Mouse (Mus musculus) ES-Bruce4 (cell line): ENCODE data around the gene Tnrc6c.

Experiments used
- EP300 ChIP-seq: IDR thresholded peaks from 2 replicates; pipeline ENCODE4 v1.6.1; 2011; ENCODE audit warnings: low read depth, low read length; ENCODE audit not compliant: insufficient read depth
- POLR2A ChIP-seq: IDR thresholded peaks from one replicate; pipeline ENCODE4 v1.8.1; 2011; ENCODE audit warnings: low read length; ENCODE audit not compliant: insufficient read depth

DNA sequence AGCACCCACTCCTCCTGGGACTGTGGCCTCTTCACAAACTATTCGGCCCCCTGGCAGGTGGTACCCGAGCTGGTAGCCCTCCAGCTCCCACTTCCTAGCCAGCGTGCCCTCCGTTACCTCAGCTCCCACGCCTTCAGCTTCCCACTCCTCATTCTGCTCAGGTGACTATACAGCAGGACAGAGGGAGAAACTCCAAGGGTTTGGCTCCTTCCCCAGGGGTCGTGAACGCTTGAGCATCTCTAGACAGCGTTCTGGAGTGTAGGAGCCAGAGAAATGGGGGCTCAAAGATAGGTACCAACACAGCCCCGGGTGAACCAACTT lies 137.3 kb downstream of the Tnrc6c start:
- TF ChIP-seq POLR2A (no peak), EP300 (no peak)
